Mouse (Mus musculus) G1E (cell line): ENCODE measurements at regions not wholly inside any gene's neighbourhood (a gene's known extent, or its start where the extent isn't known, plus 50 kb on each side); places are given as distances from the start of the nearest gene placed in this dataset.

Experiments used
- ATAC-seq: 2 replicates; pipeline ENCODE4 v1.8.0; 2016; ENCODE audit warnings: mild to moderate bottlenecking; ENCODE audit not compliant: insufficient number of reproducible peaks, poor library complexity, low FRiP score, severe bottlenecking; ENCODE audit errors: extremely low read depth
- DNase-seq: peaks from one replicate; pipeline ENCODE4 v3.0.0; 2012; ENCODE audit warnings: low spot score
- H3K27me3 ChIP-seq: 2 replicates; pipeline ENCODE4 v1.6.1; 2012; ENCODE audit warnings: mild to moderate bottlenecking, low read length, inconsistent platforms; ENCODE audit not compliant: insufficient read depth
- H3K36me3 ChIP-seq: replicated peaks from 2 replicates; pipeline ENCODE3; 2012; ENCODE audit warnings: mild to moderate bottlenecking, inconsistent platforms
- H3K4me1 ChIP-seq: 2 replicates; pipeline ENCODE4 v1.6.1; 2012; ENCODE audit warnings: low read depth, low read length, inconsistent platforms, mixed read lengths; ENCODE audit not compliant: insufficient read depth
- H3K4me3 ChIP-seq: 2 replicates; pipeline ENCODE4 v1.5.1; 2012; ENCODE audit warnings: low read depth, mild to moderate bottlenecking, inconsistent platforms, low read length, moderate library complexity, mixed read lengths
- H3K9me3 ChIP-seq: replicated peaks from 2 replicates; pipeline ENCODE4 v1.6.1; 2012; ENCODE audit warnings: inconsistent platforms
- CTCF ChIP-seq: IDR thresholded peaks from 2 replicates; pipeline ENCODE4 v1.5.1; 2012; ENCODE audit warnings: low read depth, low read length, inconsistent platforms, mixed read lengths
- GATA1 ChIP-seq: IDR thresholded peaks from 2 replicates; pipeline ENCODE4 v1.6.1; 2012; ENCODE audit warnings: borderline replicate concordance, low read length, inconsistent platforms, mixed read lengths
- GATA2 ChIP-seq: IDR thresholded peaks from 2 replicates; pipeline ENCODE4 v1.6.1; 2012; ENCODE audit warnings: low read depth, low read length, inconsistent platforms, borderline replicate concordance
- POLR2AphosphoS5 ChIP-seq: IDR thresholded peaks from 2 replicates; pipeline ENCODE4 v1.6.1; 2012; ENCODE audit warnings: low read depth, low read length, inconsistent platforms; ENCODE audit not compliant: insufficient replicate concordance
- TAL1 ChIP-seq: conservative IDR thresholded peaks from 2 replicates; pipeline ENCODE4 v1.6.1; 2012; ENCODE audit warnings: low read depth, low read length, inconsistent platforms, mixed read lengths

DNA sequence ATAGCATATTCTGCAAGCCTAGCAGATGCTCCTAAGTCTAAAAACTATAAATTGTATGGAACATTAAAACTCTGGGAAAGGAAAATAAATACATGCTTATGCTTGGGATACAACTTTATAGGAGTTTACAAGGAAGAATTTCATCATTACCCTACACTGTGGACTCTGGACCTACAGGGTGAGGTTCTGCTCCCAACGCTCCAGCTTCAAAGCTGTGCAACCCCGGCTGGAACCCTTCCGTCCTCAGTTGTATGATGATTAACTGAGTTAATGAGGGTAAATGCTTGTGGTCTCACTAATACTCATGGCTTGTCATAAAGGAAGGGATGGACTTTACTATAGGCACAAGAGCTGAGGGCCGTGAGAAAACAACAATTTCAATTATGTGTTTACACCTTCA is 76.6 kb upstream of the Cited2 start:
- Histone ChIP-seq H3K27me3 (no peaks in the 10 kb centered on the region), H3K9me3 (no peaks in the 10 kb centered on the region), H3K4me3 (no peak overlapping the region), H3K36me3 (no peaks in the 10 kb centered on the region), H3K4me1 (peaks cover 7% of the 10 kb centered on the region)
- no peak for TF ChIP-seq CTCF
- no peak for DNase-seq
- no peak for ATAC-seq

DNA sequence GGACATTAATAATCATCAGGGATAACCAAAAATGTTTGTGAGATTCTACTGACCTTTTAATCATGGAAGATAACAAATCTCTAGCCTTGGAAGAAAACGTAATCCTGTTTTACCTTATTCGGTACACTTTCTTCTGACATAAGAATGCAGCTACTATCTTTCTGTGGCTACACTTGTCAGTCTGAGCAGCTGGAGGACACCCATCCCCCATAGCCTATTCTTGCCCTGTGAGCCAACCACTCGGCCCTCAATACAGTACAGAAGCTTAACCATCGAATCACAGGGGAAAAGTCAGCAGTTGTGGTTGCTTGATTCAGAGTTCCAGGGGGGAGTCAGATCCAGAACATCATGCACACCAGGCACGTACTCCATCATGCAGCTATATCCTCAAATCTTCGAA is 74.9 kb upstream of the Cited2 start:
- no peak overlapping the region for H3K4me3 ChIP-seq
- no peaks in the 10 kb centered on the region for H3K9me3 ChIP-seq
- peaks cover 19% of the 10 kb centered on the region for H3K4me1 ChIP-seq
- TF ChIP-seq POLR2AphosphoS5 (no peak), GATA2 (no peak), CTCF (no peak), GATA1 (no peak), TAL1 (no peak)
- no peak for ATAC-seq
- H3K27me3 ChIP-seq = no peaks in the 10 kb centered on the region
- no peaks in the 10 kb centered on the region for H3K36me3 ChIP-seq
- no peak for DNase-seq

DNA sequence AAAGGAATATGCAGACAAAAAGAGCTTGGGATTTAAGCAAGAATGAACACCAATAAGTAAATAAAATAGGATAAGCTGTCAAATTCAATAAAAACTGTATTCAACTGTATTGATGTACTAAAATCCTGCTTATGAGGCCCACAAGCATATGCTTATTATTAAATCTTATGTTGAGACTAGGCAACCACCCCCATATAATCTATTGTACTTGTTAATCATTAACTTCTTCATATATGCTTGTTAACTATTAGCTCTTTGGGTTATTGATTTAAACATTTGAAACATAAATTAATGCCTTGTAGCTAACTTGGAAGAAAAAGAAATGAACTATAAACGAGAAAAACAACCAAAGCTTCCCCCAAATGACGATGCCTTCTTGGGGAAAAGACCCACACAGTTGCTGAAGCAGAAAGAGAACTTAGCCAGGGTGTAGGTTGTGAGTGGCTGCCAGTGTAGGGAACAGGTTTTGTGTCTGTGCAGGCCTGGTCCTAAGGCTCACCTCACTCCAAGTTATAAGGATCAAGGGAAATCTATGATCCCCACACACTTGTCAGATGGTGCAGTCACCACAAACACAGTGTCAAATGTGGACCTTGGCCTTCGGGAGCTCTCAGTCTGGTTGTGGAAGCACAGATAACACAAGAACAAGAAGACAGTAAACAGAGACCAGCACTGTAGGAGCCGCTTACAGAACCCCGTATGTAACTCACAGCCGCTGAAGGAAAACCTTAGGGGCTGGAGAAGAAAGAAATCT is 71.8 kb upstream of the Cited2 start:
- Histone ChIP-seq H3K4me3 (no peak overlapping the region), H3K9me3 (no peaks in the 10 kb centered on the region), H3K36me3 (no peaks in the 10 kb centered on the region), H3K4me1 (peaks cover 38% of the 10 kb centered on the region), H3K27me3 (no peaks in the 10 kb centered on the region)
- no peak for TF ChIP-seq CTCF
- TF ChIP-seq GATA2 = no peak
- TF ChIP-seq POLR2AphosphoS5 = no peak
- TF ChIP-seq TAL1 = no peak
- no peak for TF ChIP-seq GATA1
- no peak for DNase-seq
- no peak for ATAC-seq

GRCm38 (mm10) chr10:17653325-17653724 is 69.7 kb upstream of the Cited2 start:
- ATAC-seq = peak; percentile 73; the same call in 1 of the 2 replicates
- no peaks in the 10 kb centered on the region for H3K36me3 ChIP-seq
- no peaks in the 10 kb centered on the region for H3K27me3 ChIP-seq
- H3K9me3 ChIP-seq = no peaks in the 10 kb centered on the region
- peak; percentile 13 for DNase-seq
- peaks cover 44% of the 10 kb centered on the region for H3K4me1 ChIP-seq
- no peak overlapping the region for H3K4me3 ChIP-seq
- TF ChIP-seq GATA1 = no peak
- no peak for TF ChIP-seq GATA2
- no peak for TF ChIP-seq CTCF
- TF ChIP-seq POLR2AphosphoS5 = no peak
- TF ChIP-seq TAL1 = no peak

DNA sequence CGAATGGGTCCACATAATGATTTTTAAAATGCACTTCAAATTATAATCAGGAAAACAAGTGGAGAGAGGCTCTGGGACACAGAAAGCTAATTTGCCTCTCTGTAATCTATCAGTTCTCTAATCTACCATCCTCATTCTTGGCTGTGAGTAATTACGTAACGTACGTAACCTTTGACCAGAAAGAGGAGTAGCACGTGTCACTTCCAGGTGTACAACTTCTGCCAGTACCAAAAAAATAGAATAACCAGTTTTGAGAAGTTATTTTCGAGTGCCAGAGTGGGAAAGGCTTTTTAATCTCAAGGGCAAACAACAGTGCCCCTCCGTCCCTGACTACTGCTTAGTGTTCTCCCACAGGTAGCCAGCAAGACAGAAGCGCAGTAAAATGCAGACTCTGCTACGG is 69.2 kb upstream of the Cited2 start:
- Histone ChIP-seq H3K4me1 (peaks cover 44% of the 10 kb centered on the region), H3K36me3 (no peaks in the 10 kb centered on the region), H3K4me3 (no peak overlapping the region), H3K9me3 (no peaks in the 10 kb centered on the region), H3K27me3 (no peaks in the 10 kb centered on the region)
- ATAC-seq (no peak), DNase-seq (no peak)
- TF ChIP-seq GATA2 (no peak), POLR2AphosphoS5 (no peak), CTCF (no peak)

- Histone ChIP-seq H3K9me3 (no peaks in the 10 kb centered on the region), H3K4me1 (peaks cover 44% of the 10 kb centered on the region), H3K4me3 (no peak overlapping the region), H3K36me3 (no peaks in the 10 kb centered on the region), H3K27me3 (no peaks in the 10 kb centered on the region)
- DNase-seq (no peak), ATAC-seq (no peak)
- TF ChIP-seq POLR2AphosphoS5 (no peak), GATA1 (no peak), CTCF (no peak), GATA2 (no peak), TAL1 (no peak)
Observed at GRCm38 (mm10) chr10:17654308-17654858, 68.6 kb upstream of the Cited2 start.
